Comparison of ENCODE assay signal across 10 mouse cellular contexts in genomic region chr2:53026056-53026769, GRCm38 (mm10).
DNase-seq lines count a peak whose midpoint lies in the region; ATAC-seq and TF ChIP-seq lines count a peak whose summit lies in the region.
"Had no signal": no experiment of that assay in that cellular context is flagged by ENCODE, and none has a peak within 500 bp of the region (broad histone marks: within the 10 kb centered on the region; RNA-seq: fewer than 3 reads in every experiment).

No protein-coding gene starts in this region.

- H3K27ac ChIP-seq in intestine, embryonic 14.5 days (ENCODE audit: low read depth), result peak overlapping the region; percentile 49; the same call in 1 of the 2 replicates
- no peak overlapping the region for H3K27ac ChIP-seq in intestine, postnatal 0 days (ENCODE audit: low read depth, low read length)
- peak overlapping the region; percentile 54 for H3K27ac ChIP-seq in limb, embryonic 15.5 days
- H3K27ac ChIP-seq: kidney, postnatal 0 days had no signal

- no peaks in the 10 kb centered on the region for H3K9me3 ChIP-seq in intestine, embryonic 14.5 days (ENCODE audit: control insufficient read depth, low read length)
- H3K9me3 ChIP-seq in intestine, postnatal 0 days (ENCODE audit: control insufficient read depth), result no peaks in the 10 kb centered on the region
- no peaks in the 10 kb centered on the region for H3K9me3 ChIP-seq in limb, embryonic 15.5 days

- no peak overlapping the region for H3K9ac ChIP-seq in intestine, embryonic 14.5 days (ENCODE audit: low read length)
- no peak overlapping the region for H3K9ac ChIP-seq in intestine, postnatal 0 days (ENCODE audit: low read depth, low read length)
- no peak overlapping the region for H3K9ac ChIP-seq in limb, embryonic 15.5 days

- no peak for DNase-seq in intestine, embryonic 14.5 days (ENCODE audit: low spot score)
- peak; percentile 14 for DNase-seq in adipocyte (ENCODE audit: low spot score)
- DNase-seq in gastrocnemius, postnatal 14 days, result peak; percentile 38
- no peak for DNase-seq in thymus, postnatal 4 days
- DNase-seq in right cerebral cortex, postnatal 36 days (ENCODE audit: low spot score in 2 of 2), result no peak

- 44% methylated on average over 5 of the region's 5 CpGs for WGBS in intestine, embryonic 14.5 days
- 50% methylated on average over 5 of the region's 5 CpGs for WGBS in intestine, postnatal 0 days
- 48% methylated on average over 5 of the region's 5 CpGs for WGBS in limb, embryonic 15.5 days

- H3K27me3 ChIP-seq in intestine, embryonic 14.5 days (replicated peaks; ENCODE audit: control insufficient read depth, insufficient read depth, low read length), result no peaks in the 10 kb centered on the region
- no peaks in the 10 kb centered on the region for H3K27me3 ChIP-seq in intestine, postnatal 0 days (replicated peaks; ENCODE audit: control insufficient read depth, insufficient read depth, low read length)
- no peaks in the 10 kb centered on the region for H3K27me3 ChIP-seq in limb, embryonic 15.5 days
- H3K27me3 ChIP-seq: megakaryocyte, embryonic 14.5 days had no signal

- no peak for TF ChIP-seq CTCF in intestine, postnatal 0 days (IDR thresholded peaks at IDR 0.05; ENCODE audit: low read depth)

- peak; percentile 55 for ATAC-seq in intestine, embryonic 14.5 days (replicated peaks; ENCODE audit: low FRiP score, low TSS enrichment, low read depth)
- no peak for ATAC-seq in intestine, postnatal 0 days
- ATAC-seq in limb, embryonic 15.5 days (ENCODE audit: insufficient number of reproducible peaks, low FRiP score, low TSS enrichment, low read depth), result no peak
- no peak for ATAC-seq in frontal cortex, adult (ENCODE audit: low TSS enrichment)

- H3K4me2 ChIP-seq in intestine, embryonic 14.5 days (ENCODE audit: low read length), result no peak overlapping the region
- no peak overlapping the region for H3K4me2 ChIP-seq in intestine, postnatal 0 days (replicated peaks; ENCODE audit: low read depth)
- no peak overlapping the region for H3K4me2 ChIP-seq in limb, embryonic 15.5 days

- intact Hi-C loops in gastrocnemius, postnatal 14 days (cut with DNase I; ENCODE audit: low total_unique reads), result no loop called here

- no peak overlapping the region for H3K4me3 ChIP-seq in intestine, embryonic 14.5 days (ENCODE audit: low read depth, low read length)
- H3K4me3 ChIP-seq in intestine, postnatal 0 days (ENCODE audit: low read depth, low read length), result no peak overlapping the region
- H3K4me3 ChIP-seq in limb, embryonic 15.5 days, result no peak overlapping the region
- H3K4me3 ChIP-seq: megakaryocyte, embryonic 14.5 days had no signal

- peaks cover 15% of the 10 kb centered on the region for H3K4me1 ChIP-seq in intestine, embryonic 14.5 days (replicated peaks; ENCODE audit: control insufficient read depth, insufficient read depth, low read length)
- no peaks in the 10 kb centered on the region for H3K4me1 ChIP-seq in intestine, postnatal 0 days (replicated peaks; ENCODE audit: control insufficient read depth, insufficient read depth, low read length)
- H3K4me1 ChIP-seq in limb, embryonic 15.5 days, result peaks cover 20% of the 10 kb centered on the region
- H3K4me1 ChIP-seq: megakaryocyte, embryonic 14.5 days had no signal

- H3K36me3 ChIP-seq in intestine, embryonic 14.5 days (ENCODE audit: control insufficient read depth, insufficient read depth, low read length), result no peaks in the 10 kb centered on the region
- H3K36me3 ChIP-seq in intestine, postnatal 0 days (ENCODE audit: control insufficient read depth, insufficient read depth), result no peaks in the 10 kb centered on the region
- no peaks in the 10 kb centered on the region for H3K36me3 ChIP-seq in limb, embryonic 15.5 days

Comparison
In these comparisons a context has a peak if more than half of its experiments do, and no peak if none do; other contexts are left out.
1. DNase-seq: peak in adipocyte (single experiment) and gastrocnemius, postnatal 14 days (single experiment); none in intestine, embryonic 14.5 days (single experiment), thymus, postnatal 4 days (single experiment) and right cerebral cortex, postnatal 36 days (0 of 2).